Mouse (Mus musculus): ENCODE results near the gene Gpr15.

GRCm38 (mm10) chr16:58670643-58671042 lies 48.2 kb downstream of the Gpr15 start:
- TF ChIP-seq EP300 (IDR thresholded peaks at IDR 0.05; ENCODE audit: low read depth) (no peak), CTCF (IDR thresholded peaks at IDR 0.05; ENCODE audit: low read depth) (no peak)

Data from heart, postnatal 0 days (tissue).